Mouse (Mus musculus) liver, embryonic 16.5 days (tissue): Measurements from ENCODE around the gene Armc6. TPM values are rescaled to one million over a fixed set of nuclear protein-coding genes. Genes with fewer than 3 reads are reported as not detected.
A peak's percentile ranks its signal among the peaks of the same experiment; 100 is the strongest.

Experiments used
- ATAC-seq: fragments of 200-750 bp; cut with Nextera tagmentation; 2 replicates; pipeline ENCODE4 v1.8.0; 2017; ENCODE audit warnings: low read depth, mild to moderate bottlenecking, moderate number of reproducible peaks, moderate library complexity
- H3K27ac ChIP-seq: fragments of 300-500 bp; sonication (generic); 2 replicates; pipeline ENCODE4 v1.5.1; 2014; ENCODE audit warnings: mild to moderate bottlenecking, low read length
- H3K27me3 ChIP-seq: fragments of 300-500 bp; sonication (generic); 2 replicates; pipeline ENCODE4 v1.6.1; 2014; ENCODE audit warnings: low read depth, low read length, mixed read lengths; ENCODE audit not compliant: control insufficient read depth, insufficient read depth
- H3K36me3 ChIP-seq: fragments of 300-500 bp; sonication (generic); 2 replicates; pipeline ENCODE4 v1.6.1; 2014; ENCODE audit warnings: mild to moderate bottlenecking; ENCODE audit not compliant: control insufficient read depth, insufficient read depth
- H3K4me1 ChIP-seq: fragments of 300-500 bp; sonication (generic); 2 replicates; pipeline ENCODE4 v1.6.1; 2014; ENCODE audit warnings: low read depth, low read length, mixed read lengths; ENCODE audit not compliant: control insufficient read depth
- H3K4me2 ChIP-seq: fragments of 300-500 bp; sonication (generic); 2 replicates; pipeline ENCODE4 v1.6.1; 2014; ENCODE audit warnings: low read depth, low read length, mixed read lengths
- H3K4me3 ChIP-seq: fragments of 300-500 bp; sonication (generic); 2 replicates; pipeline ENCODE4 v1.5.1; 2014; ENCODE audit warnings: low read depth, mild to moderate bottlenecking, low read length
- H3K9ac ChIP-seq: fragments of 300-500 bp; sonication (generic); 2 replicates; pipeline ENCODE4 v1.6.1; 2014; ENCODE audit warnings: low read depth, low read length
- H3K9me3 ChIP-seq: fragments of 300-500 bp; sonication (generic); replicated peaks from 2 replicates; pipeline ENCODE4 v1.6.1; 2016; ENCODE audit warnings: low read length; ENCODE audit not compliant: control insufficient read depth
- WGBS: fragments of 180-500 bp; shearing (Covaris S2); extraction: QIAGEN DNeasy Blood & Tissue Kit; methylation state at CpG from one replicate; pipeline ENCODE4 v1.1.7; 2014; ENCODE audit not compliant: insufficient replicate concordance; 5-methylcytosine and 5-hydroxymethylcytosine counted together
- polyA plus RNA-seq: library from polyadenylated mRNA; unstranded; fragments of >200 nt; fragmentation: Nextera tagmentation; extraction: Ambion mirVana; gene quantifications from 2 replicates; pipeline ENCODE4 v1.2.1, GENCODE M21; 2015

The Armc6 gene
- polyA plus RNA-seq, 1 experiment from 2014 or later: 12.1 TPM

DNA sequence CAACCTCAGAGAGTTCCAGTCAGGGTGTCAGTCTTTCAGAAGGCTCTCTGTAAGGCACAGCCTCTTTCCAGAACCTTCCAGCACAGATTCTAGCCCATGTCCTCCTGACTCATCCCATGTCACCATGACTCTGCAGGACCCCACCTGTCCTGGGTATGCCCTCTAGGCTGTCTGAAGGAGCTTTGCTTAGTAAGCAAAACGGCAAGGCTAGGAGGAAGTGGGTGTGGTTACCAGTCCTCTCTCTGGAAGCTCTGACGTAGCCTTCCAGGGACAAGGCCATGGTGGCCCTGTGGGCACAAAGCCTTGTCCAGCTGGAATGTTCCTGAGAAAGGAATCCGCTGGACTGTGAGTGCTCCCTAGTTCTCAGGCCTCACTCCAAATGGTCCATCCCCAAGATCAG, 38.7 kb upstream of the Armc6 start:
- H3K27ac ChIP-seq: peak overlapping the region; percentile 58

DNA sequence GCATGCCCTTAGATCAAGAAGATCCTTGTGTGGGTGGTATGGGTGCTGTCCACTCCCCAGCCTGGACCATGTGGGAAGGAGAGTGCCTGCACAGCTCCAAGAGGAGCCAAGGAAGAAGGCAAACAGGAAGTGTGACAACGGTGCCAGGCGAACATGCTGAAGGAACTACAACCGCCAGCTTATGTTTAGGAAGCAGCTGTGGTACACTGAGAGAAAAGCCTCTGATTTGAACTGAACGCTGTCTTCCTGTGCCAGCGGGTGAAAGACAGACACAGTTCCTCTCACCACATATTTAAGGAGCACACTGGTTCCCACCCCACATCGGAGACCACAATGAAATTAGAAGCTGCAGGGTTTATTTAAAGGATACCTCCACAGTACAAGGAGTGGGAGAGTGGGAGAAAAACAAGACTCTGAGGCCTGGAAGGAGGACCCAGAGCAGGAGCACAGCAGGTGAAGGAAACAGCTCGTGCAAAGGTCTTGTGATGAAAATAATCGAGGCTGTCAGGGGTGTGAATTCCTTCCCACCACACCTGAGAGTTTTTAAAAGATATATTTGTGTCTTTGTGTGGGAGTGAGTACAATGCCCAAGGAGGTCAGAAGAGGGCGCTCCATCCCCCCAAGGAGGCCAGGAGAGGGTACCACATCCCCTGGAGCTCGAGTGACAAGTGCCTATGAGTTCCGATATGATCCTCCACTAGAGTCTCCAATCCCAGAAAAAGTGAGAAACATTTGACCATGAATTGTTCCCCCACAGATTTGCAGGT, 34.7 kb upstream of the Armc6 start:
- no peak overlapping the region for H3K4me2 ChIP-seq
- no peaks in the 10 kb centered on the region for H3K27me3 ChIP-seq
- H3K9ac ChIP-seq: no peak overlapping the region
- no peak for ATAC-seq
- 0 out of 2 replicates have a peak overlapping the region, but pooled peaks have one; percentile 4 for H3K27ac ChIP-seq
- H3K4me1 ChIP-seq: peaks cover 35% of the 10 kb centered on the region
- 18% methylated on average over 11 of the region's 11 CpGs for WGBS
- 0 out of 2 replicates have a peak, but pooled peaks cover 3% of the 10 kb centered on the region for H3K36me3 ChIP-seq
- no peaks in the 10 kb centered on the region for H3K9me3 ChIP-seq
- no peak overlapping the region for H3K4me3 ChIP-seq

More for the DNA sequence above, 38.7 kb upstream of the Armc6 start:
- peak; percentile 87 for ATAC-seq
- Histone ChIP-seq H3K4me2 (no peak overlapping the region), H3K4me1 (peaks cover 26% of the 10 kb centered on the region), H3K9ac (no peak overlapping the region), H3K27me3 (no peaks in the 10 kb centered on the region), H3K4me3 (no peak overlapping the region), H3K36me3 (no peaks in the 10 kb centered on the region), H3K9me3 (no peaks in the 10 kb centered on the region)
- WGBS: 37% methylated on average over 3 of the region's 3 CpGs

DNA sequence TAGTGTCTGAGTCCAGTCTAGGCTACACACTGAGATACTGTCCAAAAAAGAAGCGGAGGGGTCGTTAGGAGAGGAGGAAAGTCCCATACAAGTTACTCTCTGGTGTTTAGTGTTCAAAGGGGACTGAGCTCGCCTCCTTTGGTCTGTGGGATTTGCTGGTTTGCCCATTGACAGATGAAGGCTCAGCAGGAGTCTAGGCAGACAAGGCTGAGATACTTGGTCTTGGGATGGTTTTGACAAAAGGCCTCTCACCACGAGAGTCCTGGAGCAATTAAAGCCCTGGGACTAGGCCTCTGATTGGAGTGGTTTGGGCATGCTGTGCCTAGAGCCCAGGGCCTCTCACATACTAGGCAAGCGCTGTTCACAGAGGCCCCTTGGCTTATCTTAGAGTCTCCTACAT, 34.0 kb upstream of the Armc6 start:
- Histone ChIP-seq H3K4me3 (no peak overlapping the region), H3K9ac (peak overlapping the region; percentile 7; the same call in 1 of the 2 replicates), H3K27ac (0 out of 2 replicates have a peak overlapping the region, but pooled peaks have one; percentile 4), H3K27me3 (no peaks in the 10 kb centered on the region), H3K4me1 (peaks cover 35% of the 10 kb centered on the region), H3K9me3 (no peaks in the 10 kb centered on the region), H3K36me3 (peaks cover 6% of the 10 kb centered on the region; the same call in 1 of the 2 replicates), H3K4me2 (no peak overlapping the region)
- 49% methylated on average over 5 of the region's 5 CpGs for WGBS
- ATAC-seq: no peak

- Histone ChIP-seq H3K27me3 (no peaks in the 10 kb centered on the region), H3K36me3 (peaks cover 8% of the 10 kb centered on the region), H3K27ac (0 out of 2 replicates have a peak overlapping the region, but pooled peaks have one; percentile 31), H3K4me3 (no peak overlapping the region), H3K4me1 (peaks cover 29% of the 10 kb centered on the region), H3K4me2 (no peak overlapping the region), H3K9ac (no peak overlapping the region), H3K9me3 (no peaks in the 10 kb centered on the region)
- WGBS: 24% methylated on average over 3 of the region's 3 CpGs
- ATAC-seq: peak; percentile 73
Measured at GRCm38 (mm10) chr8:70267674-70268073, 33.4 kb upstream of the Armc6 start.

DNA sequence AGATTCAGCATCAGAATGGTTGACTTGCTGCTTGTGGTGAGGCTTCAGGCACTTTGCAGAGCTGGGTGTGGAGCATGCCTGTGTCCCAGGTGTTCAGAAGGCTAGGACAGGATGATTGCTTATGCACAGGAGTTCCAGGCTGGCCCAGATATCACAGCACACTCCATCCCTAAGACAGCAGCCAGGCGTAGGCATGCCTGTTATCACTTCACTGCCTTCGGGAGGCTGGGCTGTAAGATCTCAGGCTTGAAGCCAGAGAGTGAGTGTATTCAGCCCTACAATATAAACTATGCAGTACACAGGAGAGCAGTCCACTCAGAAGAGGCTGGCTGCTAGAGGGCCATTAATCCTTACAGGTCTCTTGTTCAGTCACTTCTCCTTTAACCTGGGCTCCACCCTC, 24.8 kb upstream of the Armc6 start:
- peak overlapping the region; percentile 47 for H3K27ac ChIP-seq
- WGBS: 30% methylated on average over 2 of the region's 2 CpGs
- no peak overlapping the region for H3K4me2 ChIP-seq
- no peak overlapping the region for H3K9ac ChIP-seq
- H3K36me3 ChIP-seq: peaks cover 25% of the 10 kb centered on the region
- ATAC-seq: peak; percentile 74
- no peaks in the 10 kb centered on the region for H3K9me3 ChIP-seq
- H3K4me3 ChIP-seq: no peak overlapping the region
- no peaks in the 10 kb centered on the region for H3K27me3 ChIP-seq
- H3K4me1 ChIP-seq: peaks cover 24% of the 10 kb centered on the region

- peak; percentile 61 for ATAC-seq
- no peak overlapping the region for H3K9ac ChIP-seq
Measured at GRCm38 (mm10) chr8:70258600-70258999, 24.3 kb upstream of the Armc6 start.

GRCm38 (mm10) chr8:70257456-70257855, 23.2 kb upstream of the Armc6 start:
- Histone ChIP-seq H3K27ac (no peak overlapping the region), H3K9me3 (no peaks in the 10 kb centered on the region), H3K27me3 (no peaks in the 10 kb centered on the region), H3K4me2 (no peak overlapping the region), H3K4me3 (no peak overlapping the region), H3K36me3 (peaks cover 27% of the 10 kb centered on the region), H3K4me1 (peaks cover 24% of the 10 kb centered on the region), H3K9ac (no peak overlapping the region)
- no peak for ATAC-seq
- WGBS: 77% methylated on average over 3 of the region's 3 CpGs

More at GRCm38 (mm10) chr8:70258600-70258999, 24.3 kb upstream of the Armc6 start:
- WGBS: 41% methylated on average over 5 of the region's 5 CpGs
- Histone ChIP-seq H3K27ac (peak overlapping the region; percentile 47), H3K4me2 (no peak overlapping the region), H3K4me3 (no peak overlapping the region), H3K27me3 (no peaks in the 10 kb centered on the region), H3K36me3 (peaks cover 26% of the 10 kb centered on the region), H3K4me1 (peaks cover 24% of the 10 kb centered on the region), H3K9me3 (no peaks in the 10 kb centered on the region)

DNA sequence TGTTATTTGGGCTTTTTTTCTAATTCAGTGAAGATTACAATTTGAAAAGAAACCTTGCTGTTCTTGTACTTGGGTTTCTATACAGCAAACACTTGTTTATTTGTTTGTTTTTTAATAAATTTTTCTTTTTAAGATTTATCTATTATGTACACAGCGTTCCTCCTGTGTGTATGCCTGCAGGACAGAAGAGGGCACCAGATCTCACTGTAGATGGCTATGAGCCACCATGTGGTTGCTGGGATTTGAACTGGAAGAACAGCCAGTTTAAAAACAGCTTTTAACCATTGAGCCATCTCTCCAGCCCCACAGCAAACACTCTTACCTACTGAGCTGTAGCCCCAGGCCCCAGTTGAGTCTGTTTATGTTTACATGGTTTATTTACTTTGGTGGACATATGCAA, 20.4 kb upstream of the Armc6 start:
- 74% methylated on average over 1 of the region's 1 CpGs for WGBS
- ATAC-seq: no peak
- H3K4me3 ChIP-seq: no peak overlapping the region
- H3K4me1 ChIP-seq: peaks cover 13% of the 10 kb centered on the region
- no peak overlapping the region for H3K9ac ChIP-seq
- peaks cover 38% of the 10 kb centered on the region for H3K36me3 ChIP-seq
- H3K27me3 ChIP-seq: no peaks in the 10 kb centered on the region
- no peak overlapping the region for H3K27ac ChIP-seq
- no peak overlapping the region for H3K4me2 ChIP-seq
- H3K9me3 ChIP-seq: no peaks in the 10 kb centered on the region

GRCm38 (mm10) chr8:70247841-70248240, 13.6 kb upstream of the Armc6 start:
- 82% methylated on average over 3 of the region's 3 CpGs for WGBS

More at GRCm38 (mm10) chr8:70247841-70248240, 13.6 kb upstream of the Armc6 start:
- H3K27ac ChIP-seq: no peak overlapping the region
- no peak overlapping the region for H3K9ac ChIP-seq
- no peaks in the 10 kb centered on the region for H3K27me3 ChIP-seq
- no peaks in the 10 kb centered on the region for H3K4me1 ChIP-seq
- H3K4me3 ChIP-seq: no peak overlapping the region
- peaks cover 29% of the 10 kb centered on the region for H3K36me3 ChIP-seq
- no peak overlapping the region for H3K4me2 ChIP-seq
- no peak for ATAC-seq
- H3K9me3 ChIP-seq: no peaks in the 10 kb centered on the region
